In the genomic region with DNA sequence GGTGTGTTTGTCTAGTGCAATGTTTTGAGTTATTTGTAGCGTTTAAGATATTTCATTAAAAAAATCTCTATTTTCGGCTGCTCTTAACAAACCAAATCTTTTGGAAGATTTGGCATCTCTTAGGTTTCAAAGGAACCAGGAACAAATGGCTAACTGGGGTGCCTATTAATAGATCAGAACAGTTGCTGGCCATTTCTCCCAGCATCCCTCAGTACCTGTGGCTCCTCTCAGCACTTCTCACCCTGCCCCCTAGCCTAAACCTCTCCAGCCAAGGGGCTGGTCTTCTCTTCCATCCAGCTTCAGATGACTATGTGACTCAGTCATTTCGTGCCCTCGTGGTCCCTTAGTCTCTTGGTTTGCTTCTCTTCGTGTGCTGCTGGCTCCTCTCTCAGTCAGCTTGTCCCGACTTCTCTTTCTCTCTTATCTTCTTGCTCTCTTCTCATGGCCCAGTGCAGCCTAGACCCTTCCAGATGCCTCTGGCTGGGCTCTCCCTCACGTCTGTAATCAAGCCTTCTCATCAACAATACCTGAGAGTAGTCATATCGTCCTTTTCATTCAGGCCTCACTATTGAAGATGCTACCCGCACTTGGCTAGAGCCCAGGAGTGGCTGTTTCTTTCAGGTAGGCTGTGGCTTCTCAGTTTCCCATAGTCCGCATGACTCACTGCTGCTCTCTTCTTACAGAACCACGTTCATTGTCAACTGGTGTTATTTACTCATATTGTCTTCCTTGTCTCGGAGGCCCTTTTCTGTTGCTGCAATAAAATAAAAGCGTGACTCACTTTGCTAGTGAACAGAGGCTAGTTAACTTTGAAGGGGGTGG, we compare ENCODE assay signal across 14 mouse cellular contexts. TPM values are rescaled to one million over a fixed set of nuclear protein-coding genes. Genes with fewer than 3 reads are reported as not detected.
DNase-seq lines count a peak whose midpoint lies in the region; ATAC-seq and TF ChIP-seq lines count a peak whose summit lies in the region.
"Had no signal": no experiment of that assay in that cellular context is flagged by ENCODE, and none has a peak within 500 bp of the region (broad histone marks: within the 10 kb centered on the region; RNA-seq: fewer than 3 reads in every experiment).

No protein-coding gene starts in this region.

- no peaks in the 10 kb centered on the region for H3K27me3 ChIP-seq in forebrain, embryonic 15.5 days
- peaks cover 24% of the 10 kb centered on the region for H3K27me3 ChIP-seq in forebrain, embryonic 12.5 days
- H3K27me3 ChIP-seq in spleen, adult 2 months (ENCODE audit: control insufficient read depth, insufficient read depth, low read length): no peaks in the 10 kb centered on the region

- TF ChIP-seq POLR2A in spleen, adult 2 months (IDR thresholded peaks at IDR 0.05; ENCODE audit: low read depth, low read length): no peak

- H3K9me3 ChIP-seq in forebrain, embryonic 15.5 days: no peaks in the 10 kb centered on the region
- H3K9me3 ChIP-seq in forebrain, embryonic 12.5 days: no peaks in the 10 kb centered on the region
- H3K9me3 ChIP-seq: embryonic facial prominence, embryonic 13.5 days; hindbrain, embryonic 10.5 days; midbrain, embryonic 10.5 days had no signal

- H3K4me3 ChIP-seq in forebrain, embryonic 15.5 days: no peak overlapping the region
- H3K4me3 ChIP-seq in forebrain, embryonic 12.5 days (replicated peaks): no peak overlapping the region
- no peak overlapping the region for H3K4me3 ChIP-seq in spleen, adult 2 months (ENCODE audit: extremely low read depth, insufficient read depth, insufficient read length)
- H3K4me3 ChIP-seq: embryonic facial prominence, embryonic 13.5 days; hindbrain, embryonic 10.5 days; midbrain, embryonic 10.5 days had no signal

- no peaks in the 10 kb centered on the region for H3K36me3 ChIP-seq in forebrain, embryonic 15.5 days
- H3K36me3 ChIP-seq in forebrain, embryonic 12.5 days (replicated peaks): no peaks in the 10 kb centered on the region
- H3K36me3 ChIP-seq in spleen, adult 2 months (ENCODE audit: control insufficient read depth, insufficient read depth, low read length): no peaks in the 10 kb centered on the region
- H3K36me3 ChIP-seq: embryonic facial prominence, embryonic 13.5 days; hindbrain, embryonic 10.5 days; midbrain, embryonic 10.5 days had no signal

- peak overlapping the region; percentile 65; the same call in 1 of the 2 replicates for H3K27ac ChIP-seq in forebrain, embryonic 15.5 days (replicated peaks)
- no peak overlapping the region for H3K27ac ChIP-seq in forebrain, embryonic 12.5 days
- 0 out of 2 replicates have a peak overlapping the region, but pooled peaks have one; percentile 5 for H3K27ac ChIP-seq in spleen, adult 2 months (ENCODE audit: insufficient read depth, low read length)
- H3K27ac ChIP-seq: embryonic facial prominence, embryonic 13.5 days; hindbrain, embryonic 10.5 days; kidney, postnatal 0 days; midbrain, embryonic 10.5 days had no signal

- 79% methylated on average over 13 of the region's 13 CpGs for WGBS in forebrain, embryonic 15.5 days
- 90% methylated on average over 13 of the region's 13 CpGs for WGBS in forebrain, embryonic 12.5 days
- 56% methylated on average over 13 of the region's 13 CpGs for WGBS in spleen, adult 2 months

- peak; percentile 19 for ATAC-seq in forebrain, embryonic 15.5 days (replicated peaks)
- ATAC-seq in forebrain, embryonic 12.5 days (ENCODE audit: low FRiP score): no peak

- H3K4me1 ChIP-seq in forebrain, embryonic 15.5 days: peaks cover 18% of the 10 kb centered on the region
- H3K4me1 ChIP-seq in forebrain, embryonic 12.5 days: peaks cover 4% of the 10 kb centered on the region; the same call in 1 of the 2 replicates
- peaks cover 33% of the 10 kb centered on the region; the same call in 1 of the 2 replicates for H3K4me1 ChIP-seq in spleen, adult 2 months (ENCODE audit: control insufficient read depth, insufficient read depth, insufficient read length)

- TF ChIP-seq CTCF in spleen, adult 2 months (IDR thresholded peaks at IDR 0.05; ENCODE audit: extremely low read depth, insufficient read depth, insufficient read length, insufficient replicate concordance): no peak

- no peak overlapping the region for H3K4me2 ChIP-seq in forebrain, embryonic 15.5 days (replicated peaks)
- no peak overlapping the region for H3K4me2 ChIP-seq in forebrain, embryonic 12.5 days
- H3K4me2 ChIP-seq: embryonic facial prominence, embryonic 13.5 days; heart, embryonic 11.5 days had no signal

- H3K9ac ChIP-seq in forebrain, embryonic 15.5 days (replicated peaks): no peak overlapping the region
- no peak overlapping the region for H3K9ac ChIP-seq in forebrain, embryonic 12.5 days
- H3K9ac ChIP-seq: embryonic facial prominence, embryonic 13.5 days had no signal

- no peak for DNase-seq in spleen, adult 2 months (ENCODE audit: low read depth in 1 of 2, low spot score in 2 of 2)
- no peak for DNase-seq in spleen, postnatal 4 days (ENCODE audit: low spot score in 2 of 2)
- peak; percentile 20 for DNase-seq in fibroblast of lung, adult 2 months (ENCODE audit: low read depth)
- no peak for DNase-seq in thymus, adult 18-20 months
- DNase-seq in kidney, postnatal 25 days: no peak
- no peak for DNase-seq in right cerebral cortex, postnatal 36 days (ENCODE audit: low spot score in 2 of 2)
- DNase-seq: thymus, postnatal 25 days had no signal

RNA-seq across cellular contexts. Expression of gene Cd83, which starts 9.8 kb away (rescaled TPM):
- polyA plus RNA-seq in forebrain, embryonic 15.5 days (2015; fragmentation: Nextera tagmentation; extraction: Ambion mirVana): 5.8 and 6.2 TPM in 2 replicates
- 3.7 and 3.9 TPM in 2 replicates for polyA plus RNA-seq in forebrain, embryonic 12.5 days (2016; fragmentation: Nextera tagmentation; extraction: Ambion mirVana)
- 38.3 and 58.4 TPM in 2 replicates for polyA plus RNA-seq in spleen, adult 2 months (2012; rRNA removed)
